Mouse (Mus musculus): ENCODE data around the gene Megf9.

- peak in 1 of 2 experiments; percentile 65; a peak in 2 of 4 replicates for TF ChIP-seq CTCF (conservative IDR thresholded peaks at IDR 0.05 in 1 of 2, IDR thresholded peaks at IDR 0.05 in 1 of 2; ENCODE audit: low read depth in 2 of 2, low read length in 2 of 2)
- no peak for TF ChIP-seq EP300 (IDR thresholded peaks at IDR 0.05; ENCODE audit: low read length)
- no peak for TF ChIP-seq E2F4 (IDR thresholded peaks at IDR 0.05; ENCODE audit: insufficient replicate concordance, low read depth, low read length)
- no peak for TF ChIP-seq UBTF (IDR thresholded peaks at IDR 0.05; ENCODE audit: low read depth, low read length)
- no peak for TF ChIP-seq POLR2A (IDR thresholded peaks at IDR 0.05; ENCODE audit: low read depth, low read length)
These were observed 44.9 kb upstream of the Megf9 start for GRCm38 (mm10) chr4:70579654-70580053.

Data from CH12.LX (cell line).